20 mouse cellular contexts compared by ENCODE assay signal in the genomic region with DNA sequence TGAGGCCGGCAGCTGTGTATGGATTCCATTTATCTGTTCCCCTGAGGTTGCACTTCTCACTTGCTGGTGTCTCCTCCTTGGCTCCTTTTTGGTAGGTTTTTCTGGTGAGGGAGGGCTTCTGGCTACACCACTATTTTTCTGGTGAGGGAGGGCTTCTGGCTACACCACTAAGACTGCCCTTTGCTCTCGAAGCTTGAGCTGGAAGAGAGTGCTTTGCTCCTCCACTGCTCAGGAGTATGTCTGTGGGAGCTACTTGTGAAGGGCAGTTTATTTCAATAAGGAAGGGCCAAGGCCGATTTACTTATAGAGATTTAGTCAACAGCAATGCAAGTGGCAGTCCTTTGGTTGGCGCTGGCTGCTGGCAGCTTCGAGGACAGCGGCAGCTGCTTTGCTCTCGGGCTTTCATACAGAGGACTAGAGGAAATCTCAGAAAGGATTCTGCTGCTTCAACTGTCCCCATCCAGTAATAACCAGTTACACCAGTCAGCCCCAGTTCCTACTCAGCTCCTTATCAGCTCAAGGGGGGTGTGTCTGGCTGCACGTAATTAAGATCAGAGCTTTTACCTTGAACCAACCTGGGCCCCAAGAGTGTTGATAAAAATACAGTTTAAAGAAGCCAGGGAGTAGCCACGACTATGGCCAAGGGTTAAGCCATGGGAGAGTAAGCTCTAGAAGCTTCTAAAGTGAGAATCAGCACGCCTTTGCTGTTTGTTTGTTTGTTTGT. TPM values are rescaled to one million over a fixed set of nuclear protein-coding genes. Genes with fewer than 3 reads are reported as not detected.
A peak's percentile ranks its signal among the peaks of the same experiment; 100 is the strongest.
DNase-seq lines count a peak whose midpoint lies in the region; ATAC-seq and TF ChIP-seq lines count a peak whose summit lies in the region.
"Had no signal": no experiment of that assay in that cellular context is flagged by ENCODE, and none has a peak within 500 bp of the region (broad histone marks: within the 10 kb centered on the region; RNA-seq: fewer than 3 reads in every experiment).

No protein-coding gene starts in this region.

- H3K9me3 ChIP-seq in heart, embryonic 15.5 days (replicated peaks) = no peaks in the 10 kb centered on the region
- H3K9me3 ChIP-seq in heart, embryonic 11.5 days (replicated peaks; ENCODE audit: control insufficient read depth, low read length) = no peaks in the 10 kb centered on the region
- H3K9me3 ChIP-seq in liver, embryonic 12.5 days (replicated peaks) = no peaks in the 10 kb centered on the region
- H3K9me3 ChIP-seq: embryonic facial prominence, embryonic 13.5 days; hindbrain, embryonic 13.5 days; midbrain, embryonic 12.5 days had no signal

- no peak for TF ChIP-seq POLR2A in small intestine, adult 2 months (IDR thresholded peaks at IDR 0.05; ENCODE audit: low read depth, low read length)

- 77% methylated on average over 10 of the region's 10 CpGs for WGBS in heart, embryonic 15.5 days
- 70% methylated on average over 10 of the region's 10 CpGs for WGBS in heart, embryonic 11.5 days (ENCODE audit: insufficient replicate concordance)
- WGBS in liver, embryonic 12.5 days (ENCODE audit: insufficient replicate concordance) = 61% methylated on average over 10 of the region's 10 CpGs
- 25% methylated on average over 10 of the region's 10 CpGs for WGBS in small intestine, adult 2 months

- H3K4me1 ChIP-seq in heart, embryonic 15.5 days (replicated peaks) = peaks cover 65% of the 10 kb centered on the region
- peaks cover 20% of the 10 kb centered on the region for H3K4me1 ChIP-seq in heart, embryonic 11.5 days (ENCODE audit: control insufficient read depth, insufficient read depth, low read length)
- H3K4me1 ChIP-seq in liver, embryonic 12.5 days = peaks cover 20% of the 10 kb centered on the region
- H3K4me1 ChIP-seq in small intestine, adult 2 months (ENCODE audit: control insufficient read depth, insufficient read depth, insufficient read length, low read length) = peaks cover 35% of the 10 kb centered on the region

- peak overlapping the region; percentile 28; the same call in 1 of the 2 replicates for H3K27ac ChIP-seq in heart, embryonic 15.5 days
- no peak overlapping the region for H3K27ac ChIP-seq in heart, embryonic 11.5 days (ENCODE audit: low read depth, low read length)
- H3K27ac ChIP-seq in liver, embryonic 12.5 days = no peak overlapping the region
- H3K27ac ChIP-seq in small intestine, adult 2 months (ENCODE audit: insufficient read depth, low read depth, low read length) = peak overlapping the region; percentile 92
- H3K27ac ChIP-seq: embryonic facial prominence, embryonic 13.5 days; hindbrain, embryonic 13.5 days; midbrain, embryonic 12.5 days had no signal

- H3K4me3 ChIP-seq in heart, embryonic 15.5 days = no peak overlapping the region
- no peak overlapping the region for H3K4me3 ChIP-seq in heart, embryonic 11.5 days (ENCODE audit: low read depth, low read length)
- H3K4me3 ChIP-seq in liver, embryonic 12.5 days = no peak overlapping the region
- H3K4me3 ChIP-seq in small intestine, adult 2 months (ENCODE audit: low read depth, low read length) = no peak overlapping the region
- H3K4me3 ChIP-seq: embryonic facial prominence, embryonic 13.5 days; hindbrain, embryonic 13.5 days; midbrain, embryonic 12.5 days had no signal

- H3K4me2 ChIP-seq in heart, embryonic 15.5 days = no peak overlapping the region
- H3K4me2 ChIP-seq in heart, embryonic 11.5 days = no peak overlapping the region
- 0 out of 2 replicates have a peak overlapping the region, but pooled peaks have one; percentile 7 for H3K4me2 ChIP-seq in liver, embryonic 12.5 days
- H3K4me2 ChIP-seq: embryonic facial prominence, embryonic 13.5 days; hindbrain, embryonic 13.5 days; midbrain, embryonic 12.5 days had no signal

- peaks cover 24% of the 10 kb centered on the region; the same call in 1 of the 2 replicates for H3K36me3 ChIP-seq in heart, embryonic 15.5 days
- peaks cover 7% of the 10 kb centered on the region; the same call in 1 of the 2 replicates for H3K36me3 ChIP-seq in heart, embryonic 11.5 days (ENCODE audit: control insufficient read depth, insufficient read depth, low read length)
- H3K36me3 ChIP-seq in liver, embryonic 12.5 days = no peaks in the 10 kb centered on the region
- no peaks in the 10 kb centered on the region for H3K36me3 ChIP-seq in small intestine, adult 2 months (ENCODE audit: control insufficient read depth, insufficient read depth, low read length)
- H3K36me3 ChIP-seq: embryonic facial prominence, embryonic 13.5 days; hindbrain, embryonic 13.5 days; midbrain, embryonic 12.5 days had no signal

- H3K9ac ChIP-seq in heart, embryonic 15.5 days = no peak overlapping the region
- H3K9ac ChIP-seq in heart, embryonic 11.5 days (ENCODE audit: low read depth, low read length) = no peak overlapping the region
- no peak overlapping the region for H3K9ac ChIP-seq in liver, embryonic 12.5 days
- H3K9ac ChIP-seq: embryonic facial prominence, embryonic 13.5 days; hindbrain, embryonic 13.5 days; midbrain, embryonic 12.5 days had no signal

- no peak for TF ChIP-seq CTCF in small intestine, adult 2 months (IDR thresholded peaks at IDR 0.05; ENCODE audit: extremely low read depth, insufficient read length, insufficient replicate concordance, low read depth, low read length)

- ATAC-seq in heart, embryonic 15.5 days (replicated peaks; ENCODE audit: insufficient number of reproducible peaks, insufficient read depth, low FRiP score, low read depth) = no peak
- ATAC-seq in heart, embryonic 11.5 days (replicated peaks; ENCODE audit: insufficient number of reproducible peaks, low FRiP score, low TSS enrichment) = no peak
- ATAC-seq in liver, embryonic 12.5 days = peak; percentile 80
- no peak for ATAC-seq in activated CD4-positive, CD25-positive, alpha-beta regulatory T cell, adult 4 months

- DNase-seq in c-Kit-positive CD71-positive TER-119-positive erythroid progenitor cells, embryonic 14.5 days (ENCODE audit: low spot score) = peak; percentile 50
- DNase-seq in right cerebral cortex, postnatal 36 days (ENCODE audit: low spot score in 2 of 2) = no peak
- DNase-seq in thymus, postnatal 25 days = no peak
- DNase-seq: adrenal gland, postnatal 25 days; cerebellum, adult 9-10 months; heart, postnatal 14 days; kidney, adult 2 months; kidney, postnatal 14 days; layer of hippocampus, adult 9-11 months; lung, adult 2 months; lung, postnatal 4 days; right cerebral cortex, postnatal 25 days had no signal

- no peaks in the 10 kb centered on the region for H3K27me3 ChIP-seq in heart, embryonic 15.5 days
- no peaks in the 10 kb centered on the region for H3K27me3 ChIP-seq in heart, embryonic 11.5 days (ENCODE audit: control insufficient read depth, insufficient read depth, low read length)
- H3K27me3 ChIP-seq in liver, embryonic 12.5 days (replicated peaks) = no peaks in the 10 kb centered on the region
- no peaks in the 10 kb centered on the region for H3K27me3 ChIP-seq in small intestine, adult 2 months (ENCODE audit: control insufficient read depth, insufficient read depth, low read length)
- H3K27me3 ChIP-seq: embryonic facial prominence, embryonic 13.5 days; midbrain, embryonic 12.5 days had no signal

RNA-seq across cellular contexts. Expression of gene Pdcd4, which starts 43.6 kb away (rescaled TPM):
- polyA plus RNA-seq in heart, embryonic 15.5 days (2015; fragmentation: Nextera tagmentation; extraction: Ambion mirVana) = 35.9 and 38.2 TPM in 2 replicates
- polyA plus RNA-seq in heart, embryonic 11.5 days (2014; fragmentation: Nextera tagmentation; extraction: Ambion mirVana) = 38.0 and 41.3 TPM in 2 replicates
- 24.2 and 24.4 TPM in 2 replicates for polyA plus RNA-seq in liver, embryonic 12.5 days (2016; fragmentation: Nextera tagmentation; extraction: Ambion mirVana)
- polyA plus RNA-seq in small intestine, adult 2 months (2012; rRNA removed) = 1.9 and 3.8 TPM in 2 replicates
- polyA plus RNA-seq in activated CD4-positive, CD25-positive, alpha-beta regulatory T cell, adult 4 months (2017; shearing (Covaris generic)) = 100 to 1,000 TPM; 479 to 707 TPM

Comparison
In these comparisons a context has a peak if more than half of its experiments do, and no peak if none do; other contexts are left out.
1. H3K27ac ChIP-seq: peak in heart, embryonic 15.5 days (single experiment) and small intestine, adult 2 months (single experiment); none in heart, embryonic 11.5 days (single experiment) and liver, embryonic 12.5 days (single experiment).
2. RNA of gene Pdcd4, which starts 43.6 kb away (polyA plus RNA-seq): 479 to 707 TPM in activated CD4-positive, CD25-positive, alpha-beta regulatory T cell, adult 4 months; 38.0 to 41.3 TPM in heart, embryonic 11.5 days, 35.9 to 38.2 TPM in heart, embryonic 15.5 days, 24.2 to 24.4 TPM in liver, embryonic 12.5 days and 1.9 to 3.8 TPM in small intestine, adult 2 months; every median in the first group is over 10 times any median in the second.